Mouse (Mus musculus) CD4-positive helper T cell, adult 2 months (primary cell): ENCODE results near the gene Lin28a.

Experiments used
- DNase-seq: peaks from one replicate; pipeline ENCODE4 v3.0.0-alpha.2; 2012; ENCODE audit warnings: low read depth, missing footprints, low spot score

Lin28a gene

GRCm38 (mm10) chr4:133980496-133980895 is 38.1 kb downstream of the Lin28a start:
- no peak for DNase-seq

GRCm38 (mm10) chr4:133978021-133978711 is 40.5 kb downstream of the Lin28a start:
- DNase-seq = no peak

GRCm38 (mm10) chr4:133971741-133972140 is 46.9 kb downstream of the Lin28a start:
- DNase-seq = no peak

- no peak for DNase-seq
Observed at GRCm38 (mm10) chr4:133970876-133971275, 47.8 kb downstream of the Lin28a start.

GRCm38 (mm10) chr4:133970196-133970595 is 48.4 kb downstream of the Lin28a start:
- DNase-seq = no peak

- DNase-seq = no peak
Observed at GRCm38 (mm10) chr4:133969114-133969770, 49.4 kb downstream of the Lin28a start.

- DNase-seq = peak; percentile 72
Observed at GRCm38 (mm10) chr4:133968150-133968921, 50.3 kb downstream of the Lin28a start, which contains the start of gene Hmgn2. Gene Hmgn2, minus strand, starts transcription at chr4:133968650.

GRCm38 (mm10) chr4:133967866-133968149 is 50.8 kb downstream of the Lin28a start:
- peak; percentile 92 for DNase-seq

GRCm38 (mm10) chr4:133967138-133967865 is 51.3 kb downstream of the Lin28a start:
- DNase-seq = peak; percentile 97

- DNase-seq = peak; percentile 43
Observed at GRCm38 (mm10) chr4:133966271-133966940, 52.2 kb downstream of the Lin28a start.

GRCm38 (mm10) chr4:133962566-133962965 is 56.1 kb downstream of the Lin28a start:
- DNase-seq = no peak

- DNase-seq = no peak
Observed at GRCm38 (mm10) chr4:133958884-133959283, 59.8 kb downstream of the Lin28a start.

GRCm38 (mm10) chr4:133956358-133956757 is 62.3 kb downstream of the Lin28a start:
- no peak for DNase-seq
